Comparison of ENCODE assay signal across 2 mouse cellular contexts in genomic region chr11:50321239-50321638, GRCm38 (mm10).
TF ChIP-seq lines count a peak whose summit lies in the region.

No protein-coding gene starts in this region.

TF ChIP-seq in CH12.LX, 34 proteins besides CTCF, POLR2A, EP300 and RAD21:
- TF ChIP-seq HCFC1 (IDR thresholded peaks at IDR 0.05; ENCODE audit: low read depth, low read length): no peak
- no peak for TF ChIP-seq MEF2A (IDR thresholded peaks at IDR 0.05; ENCODE audit: borderline replicate concordance, low read depth, low read length)
- TF ChIP-seq MAFK (IDR thresholded peaks at IDR 0.05; ENCODE audit: insufficient replicate concordance, low read length): peak; percentile 63; the same call in 1 of the 2 replicates

TF ChIP-seq in MEL, 35 proteins besides CTCF, POLR2A, EP300 and RAD21:
- TF ChIP-seq MAFK (IDR thresholded peaks at IDR 0.05; ENCODE audit: borderline replicate concordance, low read depth, low read length): peak; percentile 23; the same call in 1 of the 2 replicates
- no peak for TF ChIP-seq CHD1 (IDR thresholded peaks at IDR 0.05; ENCODE audit: low read depth, low read length)
TF ChIP-seq in MEL: peak in this region for 1.
